In the genomic region with DNA sequence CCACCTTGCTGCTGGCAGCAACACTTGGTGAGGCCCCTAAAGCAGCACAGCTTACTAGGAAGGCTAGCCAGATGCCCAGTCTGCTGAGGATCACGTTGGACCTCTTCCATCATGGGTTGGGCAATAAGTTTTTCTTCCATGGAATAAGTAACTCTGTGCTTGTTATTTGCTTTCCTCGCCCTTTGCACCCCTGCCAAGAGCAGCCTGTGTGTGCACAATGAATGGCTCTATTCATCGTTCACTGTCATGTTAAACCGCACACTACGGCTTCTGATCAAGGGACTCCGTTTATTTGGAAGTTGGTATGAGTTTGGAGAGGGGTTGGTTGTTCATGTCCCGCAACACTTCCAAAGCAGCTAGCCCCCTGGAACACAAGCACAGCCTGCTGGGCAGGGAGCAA, we compare ENCODE assay signal across 11 mouse cellular contexts. TPM values are rescaled to one million over a fixed set of nuclear protein-coding genes. Genes with fewer than 3 reads are reported as not detected.
DNase-seq lines count a peak whose midpoint lies in the region; ATAC-seq and TF ChIP-seq lines count a peak whose summit lies in the region.
"Had no signal": no experiment of that assay in that cellular context is flagged by ENCODE, and none has a peak within 500 bp of the region (broad histone marks: within the 10 kb centered on the region; RNA-seq: fewer than 3 reads in every experiment).

No protein-coding gene starts in this region.

- no peaks in the 10 kb centered on the region for H3K36me3 ChIP-seq in limb, embryonic 12.5 days
- no peaks in the 10 kb centered on the region for H3K36me3 ChIP-seq in limb, embryonic 10.5 days
- H3K36me3 ChIP-seq in limb, embryonic 14.5 days (ENCODE audit: control insufficient read depth, insufficient read depth, low read length) = no peaks in the 10 kb centered on the region
- H3K36me3 ChIP-seq in stomach, embryonic 15.5 days = no peaks in the 10 kb centered on the region

- no peak for ATAC-seq in limb, embryonic 12.5 days (ENCODE audit: insufficient number of reproducible peaks, insufficient read depth, low FRiP score, low TSS enrichment, low read depth)
- no peak for ATAC-seq in limb, embryonic 14.5 days (ENCODE audit: low FRiP score, low read depth)
- ATAC-seq in stomach, embryonic 15.5 days (ENCODE audit: insufficient read depth, low FRiP score, low read depth) = no peak

- no peak overlapping the region for H3K9ac ChIP-seq in limb, embryonic 12.5 days (replicated peaks)
- H3K9ac ChIP-seq in limb, embryonic 14.5 days (ENCODE audit: low read depth, low read length, severe bottlenecking) = no peak overlapping the region
- no peak overlapping the region for H3K9ac ChIP-seq in stomach, embryonic 15.5 days

- H3K9me3 ChIP-seq in limb, embryonic 12.5 days = no peaks in the 10 kb centered on the region
- no peaks in the 10 kb centered on the region for H3K9me3 ChIP-seq in limb, embryonic 10.5 days (replicated peaks)
- no peaks in the 10 kb centered on the region for H3K9me3 ChIP-seq in limb, embryonic 14.5 days (ENCODE audit: control insufficient read depth, low read length)
- H3K9me3 ChIP-seq in stomach, embryonic 15.5 days = no peaks in the 10 kb centered on the region

- no peak for TF ChIP-seq POLR2A in limb, embryonic 14.5 days (IDR thresholded peaks at IDR 0.05; ENCODE audit: borderline replicate concordance, extremely low read depth, insufficient read depth, insufficient read length)

- H3K4me1 ChIP-seq in limb, embryonic 12.5 days (replicated peaks) = peaks cover 28% of the 10 kb centered on the region
- peaks cover 33% of the 10 kb centered on the region for H3K4me1 ChIP-seq in limb, embryonic 10.5 days
- peaks cover 20% of the 10 kb centered on the region for H3K4me1 ChIP-seq in limb, embryonic 14.5 days (ENCODE audit: control insufficient read depth, insufficient read depth, low read length)
- H3K4me1 ChIP-seq in stomach, embryonic 15.5 days = peaks cover 13% of the 10 kb centered on the region

- no peaks in the 10 kb centered on the region for H3K27me3 ChIP-seq in limb, embryonic 12.5 days
- no peaks in the 10 kb centered on the region for H3K27me3 ChIP-seq in limb, embryonic 10.5 days (ENCODE audit: low read depth, poor library complexity, severe bottlenecking)
- H3K27me3 ChIP-seq in limb, embryonic 14.5 days (ENCODE audit: control insufficient read depth, insufficient read depth, low read length) = no peaks in the 10 kb centered on the region
- H3K27me3 ChIP-seq in stomach, embryonic 15.5 days (replicated peaks) = no peaks in the 10 kb centered on the region

- WGBS in limb, embryonic 12.5 days = 67% methylated on average over 7 of the region's 7 CpGs
- 85% methylated on average over 7 of the region's 7 CpGs for WGBS in limb, embryonic 10.5 days
- WGBS in limb, embryonic 14.5 days = 68% methylated on average over 7 of the region's 7 CpGs
- 44% methylated on average over 7 of the region's 7 CpGs for WGBS in stomach, embryonic 15.5 days

- no peak overlapping the region for H3K4me3 ChIP-seq in limb, embryonic 12.5 days (replicated peaks)
- H3K4me3 ChIP-seq in limb, embryonic 10.5 days = no peak overlapping the region
- H3K4me3 ChIP-seq in limb, embryonic 14.5 days (replicated peaks; ENCODE audit: low read length) = no peak overlapping the region
- H3K4me3 ChIP-seq in stomach, embryonic 15.5 days (replicated peaks) = no peak overlapping the region

- H3K27ac ChIP-seq in limb, embryonic 12.5 days = peak overlapping the region; percentile 20; the same call in 1 of the 2 replicates
- no peak overlapping the region for H3K27ac ChIP-seq in limb, embryonic 10.5 days
- H3K27ac ChIP-seq in limb, embryonic 14.5 days (replicated peaks; ENCODE audit: low read depth, low read length) = peak overlapping the region; percentile 68
- peak overlapping the region; percentile 42; the same call in 1 of the 2 replicates for H3K27ac ChIP-seq in stomach, embryonic 15.5 days

- DNase-seq in limb, embryonic 10.5 days (ENCODE audit: low spot score) = no peak
- peak; percentile 32 for DNase-seq in brain, adult 2 months (ENCODE audit: low read depth, low spot score)
- DNase-seq in limb, embryonic 14.5 days (ENCODE audit: low spot score) = no peak
- no peak for DNase-seq in spleen, postnatal 14 days (ENCODE audit: low spot score in 2 of 2)
- DNase-seq in adrenal gland, adult 8-10 months = no peak
- DNase-seq: cerebellum, postnatal 25 days; thymus, postnatal 14 days had no signal

- H3K4me2 ChIP-seq in limb, embryonic 12.5 days = no peak overlapping the region
- H3K4me2 ChIP-seq in limb, embryonic 14.5 days (replicated peaks; ENCODE audit: low read depth, low read length, severe bottlenecking) = peak overlapping the region; percentile 7; the same call in 1 of the 2 replicates
- H3K4me2 ChIP-seq in stomach, embryonic 15.5 days = no peak overlapping the region

RNA-seq across cellular contexts. Expression of a gene that starts 1.7 kb away (rescaled TPM):
- 24.9 and 29.3 TPM in 2 replicates for polyA plus RNA-seq in limb, embryonic 12.5 days (2016; fragmentation: Nextera tagmentation; extraction: Ambion mirVana)
- 23.6 and 29.4 TPM in 2 replicates for polyA plus RNA-seq in limb, embryonic 10.5 days (2016; fragmentation: Nextera tagmentation; extraction: Ambion mirVana)
- 209 and 348 TPM in 2 replicates for polyA plus RNA-seq in limb, embryonic 14.5 days (2012; rRNA removed)
- polyA plus RNA-seq in limb, embryonic 14.5 days (2014; fragmentation: Nextera tagmentation; extraction: Ambion mirVana) = 126 and 141 TPM in 2 replicates
- 140 and 141 TPM in 2 replicates for polyA plus RNA-seq in stomach, embryonic 15.5 days (2015; fragmentation: Nextera tagmentation; extraction: Ambion mirVana)
- total RNA-seq in adrenal gland, adult 8-10 months (2022) = 10 to 100 TPM; 58.4 to 87.4 (median 71.8) TPM

RNA-seq across cellular contexts. Expression of a gene that starts 1.8 kb away (rescaled TPM):
- 3.8 TPM in 1 of 2 replicates, not detected in the other for polyA plus RNA-seq in limb, embryonic 12.5 days (2016; fragmentation: Nextera tagmentation; extraction: Ambion mirVana)
- polyA plus RNA-seq in limb, embryonic 10.5 days (2016; fragmentation: Nextera tagmentation; extraction: Ambion mirVana) = 0.06 TPM in 1 of 2 replicates, not detected in the other
- polyA plus RNA-seq in limb, embryonic 14.5 days (2012; rRNA removed) = 1.6 and 1.7 TPM in 2 replicates
- polyA plus RNA-seq in limb, embryonic 14.5 days (2014; fragmentation: Nextera tagmentation; extraction: Ambion mirVana) = 0.17 and 0.35 TPM in 2 replicates
- 0.40 and 0.49 TPM in 2 replicates for polyA plus RNA-seq in stomach, embryonic 15.5 days (2015; fragmentation: Nextera tagmentation; extraction: Ambion mirVana)
- 1 to 10 TPM in 3 of 4 experiments, under 1 TPM in 1; 0.63 to 1.9 (median 1.6) TPM for total RNA-seq in adrenal gland, adult 8-10 months (2022)

RNA-seq across cellular contexts. Expression of a gene that starts 37.6 kb away (rescaled TPM):
- polyA plus RNA-seq in limb, embryonic 12.5 days (2016; fragmentation: Nextera tagmentation; extraction: Ambion mirVana) = not detected in 2 replicates
- not detected in 2 replicates for polyA plus RNA-seq in limb, embryonic 10.5 days (2016; fragmentation: Nextera tagmentation; extraction: Ambion mirVana)
- polyA plus RNA-seq in limb, embryonic 14.5 days (2012; rRNA removed) = not detected in 2 replicates
- polyA plus RNA-seq in limb, embryonic 14.5 days (2014; fragmentation: Nextera tagmentation; extraction: Ambion mirVana) = not detected in 2 replicates
- 0.08 TPM in 1 of 2 replicates, not detected in the other for polyA plus RNA-seq in stomach, embryonic 15.5 days (2015; fragmentation: Nextera tagmentation; extraction: Ambion mirVana)
- total RNA-seq in adrenal gland, adult 8-10 months (2022) = under 1 TPM in 1 of 4 experiments, not detected in 3; 0.11 TPM
- total RNA-seq: heart, adult 18-20 months had no signal
- polyA plus RNA-seq: neural tube, embryonic 11.5 days had no signal

RNA-seq across cellular contexts. Expression of a gene that starts 45.6 kb away (rescaled TPM):
- 3.0 and 3.1 TPM in 2 replicates for polyA plus RNA-seq in limb, embryonic 12.5 days (2016; fragmentation: Nextera tagmentation; extraction: Ambion mirVana)
- polyA plus RNA-seq in limb, embryonic 10.5 days (2016; fragmentation: Nextera tagmentation; extraction: Ambion mirVana) = 0.67 and 2.4 TPM in 2 replicates
- polyA plus RNA-seq in limb, embryonic 14.5 days (2012; rRNA removed) = 129 and 207 TPM in 2 replicates
- polyA plus RNA-seq in limb, embryonic 14.5 days (2014; fragmentation: Nextera tagmentation; extraction: Ambion mirVana) = 2.5 and 3.9 TPM in 2 replicates
- polyA plus RNA-seq in stomach, embryonic 15.5 days (2015; fragmentation: Nextera tagmentation; extraction: Ambion mirVana) = 2.5 and 2.6 TPM in 2 replicates
- 10 to 100 TPM in 2 of 4 experiments, 1 to 10 TPM in 2; 9.1 to 25.6 (median 14.2) TPM for total RNA-seq in adrenal gland, adult 8-10 months (2022)
